Mouse (Mus musculus) urinary bladder, postnatal 0 days (tissue): ENCODE measurements around the gene Sat1. TPM values are rescaled to one million over a fixed set of nuclear protein-coding genes. Genes with fewer than 3 reads are reported as not detected.

Experiments
- polyA plus RNA-seq: library from polyadenylated mRNA; unstranded; fragments of >200 nt; fragmentation: Nextera tagmentation; extraction: Ambion mirVana; gene quantifications from 2 replicates; pipeline ENCODE4 v1.2.1, GENCODE M21; 2015

Gene Sat1
- polyA plus RNA-seq, result 355 and 384 TPM in 2 replicates

DNA sequence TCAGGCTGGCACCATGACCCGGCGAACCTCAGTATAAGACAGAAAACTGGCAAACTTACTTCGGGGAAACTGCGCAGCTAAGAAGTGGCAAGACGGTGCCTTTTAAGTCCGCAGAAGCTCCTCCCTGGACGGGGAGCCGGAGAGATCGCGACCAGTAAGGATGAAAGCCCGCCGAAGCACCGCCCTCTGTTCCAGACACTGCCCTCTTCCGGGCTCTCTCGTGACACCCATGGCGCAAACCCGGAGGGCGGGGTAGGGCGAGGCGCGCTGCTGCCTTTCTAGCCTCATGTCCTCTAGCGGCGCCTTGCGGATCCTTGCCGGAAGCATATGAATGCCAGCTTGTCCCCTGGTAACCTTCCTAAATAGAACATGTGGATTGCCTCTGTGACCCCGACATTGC is at the start of gene Sat1:
Gene Sat1 (minus strand): TSS at position 179 of the 400 bp plus-strand sequence.

GRCm38 (mm10) chrX:155262235-155262914 is 46.1 kb upstream of the Sat1 start, which contains the start of gene Acot9:
TSS of gene Acot9 (plus strand) at chrX:155262443.

Other genes starting within 250 kb of the Sat1 start
- gene Magea8, start 220.6 kb downstream of the Sat1 start, polyA plus RNA-seq, result not detected in 2 replicates
- not detected in 2 replicates for gene Magea5, start 153.3 kb downstream of the Sat1 start, polyA plus RNA-seq
- not detected in 2 replicates for gene Magea1, start 126.7 kb downstream of the Sat1 start, polyA plus RNA-seq
- not detected in 2 replicates for gene Magea2, start 122.8 kb downstream of the Sat1 start, polyA plus RNA-seq
- not detected in 2 replicates for gene Cldn34b2, start 88.0 kb downstream of the Sat1 start, polyA plus RNA-seq
- gene Acot9, start 46.0 kb upstream of the Sat1 start, polyA plus RNA-seq, result 72.4 and 82.7 TPM in 2 replicates
- 239 and 257 TPM in 2 replicates for gene Prdx4, start 124.3 kb upstream of the Sat1 start, polyA plus RNA-seq